Mouse (Mus musculus): ENCODE data around the gene Sim2. TPM values are rescaled to one million over a fixed set of nuclear protein-coding genes. Genes with fewer than 3 reads are reported as not detected.
A peak's percentile ranks its signal among the peaks of the same experiment; 100 is the strongest.

The Sim2 gene
- polyA plus RNA-seq, 1 experiment from 2014 or later, result 4.3 TPM

- H3K27ac ChIP-seq, result no peak overlapping the region
- no peak overlapping the region for H3K4me2 ChIP-seq (replicated peaks)
- H3K36me3 ChIP-seq, result no peaks in the 10 kb centered on the region
- no peak overlapping the region for H3K9ac ChIP-seq
- no peak for ATAC-seq (ENCODE audit: insufficient number of reproducible peaks, insufficient read depth, low FRiP score, low TSS enrichment)
- no peaks in the 10 kb centered on the region; the same call in 1 of the 2 replicates for H3K4me1 ChIP-seq
- H3K9me3 ChIP-seq, result no peaks in the 10 kb centered on the region
- no peak overlapping the region for H3K4me3 ChIP-seq
- peaks cover 14% of the 10 kb centered on the region for H3K27me3 ChIP-seq
- WGBS, result 79% methylated on average over 9 of the region's 9 CpGs
These were observed 30.0 kb downstream of the Sim2 start for GRCm38 (mm10) chr16:94114693-94115092.

DNA sequence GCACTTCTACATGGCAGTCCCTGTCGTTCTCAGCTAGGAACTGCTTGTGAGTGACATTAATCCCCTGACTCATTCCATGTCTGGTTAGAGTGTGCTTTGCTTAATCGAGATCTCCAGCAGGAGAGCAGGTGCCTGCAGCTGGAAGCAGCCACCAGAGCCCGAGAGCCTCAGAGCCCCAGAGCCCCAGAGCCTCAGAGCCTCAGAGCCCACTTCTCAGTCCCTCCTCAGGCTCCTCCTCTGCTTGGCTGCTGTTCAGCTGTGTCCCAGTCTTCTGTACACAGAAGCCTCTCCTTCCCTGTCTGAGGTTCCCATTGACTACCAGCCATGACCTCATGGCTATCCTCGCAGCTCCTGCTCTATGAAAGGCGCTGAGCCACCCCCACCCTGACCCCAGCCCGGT lies 32.6 kb downstream of the Sim2 start:
- WGBS, result 62% methylated on average over 6 of the region's 6 CpGs
- Histone ChIP-seq H3K27ac (no peak overlapping the region), H3K36me3 (no peaks in the 10 kb centered on the region), H3K4me1 (no peaks in the 10 kb centered on the region; the same call in 1 of the 2 replicates), H3K4me2 (replicated peaks) (no peak overlapping the region), H3K4me3 (no peak overlapping the region), H3K9me3 (no peaks in the 10 kb centered on the region), H3K9ac (no peak overlapping the region), H3K27me3 (peaks cover 20% of the 10 kb centered on the region)
- ATAC-seq (ENCODE audit: insufficient number of reproducible peaks, insufficient read depth, low FRiP score, low TSS enrichment), result no peak

- Histone ChIP-seq H3K4me3 (no peak overlapping the region), H3K9ac (no peak overlapping the region), H3K27me3 (peaks cover 25% of the 10 kb centered on the region), H3K9me3 (no peaks in the 10 kb centered on the region), H3K36me3 (no peaks in the 10 kb centered on the region), H3K4me1 (no peaks in the 10 kb centered on the region; the same call in 1 of the 2 replicates), H3K4me2 (replicated peaks) (no peak overlapping the region), H3K27ac (no peak overlapping the region)
- no peak for ATAC-seq (ENCODE audit: insufficient number of reproducible peaks, insufficient read depth, low FRiP score, low TSS enrichment)
- WGBS, result 87% methylated on average over 1 of the region's 1 CpGs
These were observed 33.7 kb downstream of the Sim2 start for GRCm38 (mm10) chr16:94118394-94118793.

DNA sequence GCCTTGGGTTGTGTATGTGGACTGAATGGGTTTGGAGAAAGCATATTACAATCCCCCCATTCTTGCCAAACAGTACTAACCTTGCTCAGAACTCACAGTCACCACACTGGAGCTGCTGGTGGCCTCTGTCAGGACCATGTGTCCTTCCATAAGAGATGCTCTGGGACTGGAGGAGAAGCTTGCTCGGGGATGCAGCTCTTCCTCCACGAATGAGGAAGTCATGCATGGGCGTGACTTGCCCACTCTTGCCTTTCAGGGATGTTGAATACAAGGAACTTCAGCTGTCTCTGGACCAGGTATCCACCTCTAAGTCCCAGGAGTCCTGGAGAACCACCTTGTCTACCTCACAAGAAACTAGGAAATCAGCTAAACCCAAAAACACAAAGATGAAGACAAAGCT lies 37.6 kb downstream of the Sim2 start:
- Histone ChIP-seq H3K4me3 (no peak overlapping the region), H3K9ac (no peak overlapping the region), H3K36me3 (no peaks in the 10 kb centered on the region), H3K9me3 (no peaks in the 10 kb centered on the region), H3K4me2 (replicated peaks) (no peak overlapping the region), H3K27me3 (peaks cover 53% of the 10 kb centered on the region), H3K27ac (no peak overlapping the region), H3K4me1 (peaks cover 15% of the 10 kb centered on the region)
- ATAC-seq (ENCODE audit: insufficient number of reproducible peaks, insufficient read depth, low FRiP score, low TSS enrichment), result no peak
- WGBS, result 80% methylated on average over 3 of the region's 3 CpGs

- H3K9ac ChIP-seq, result no peak overlapping the region
- ATAC-seq (ENCODE audit: insufficient number of reproducible peaks, insufficient read depth, low FRiP score, low TSS enrichment), result no peak
- WGBS, result 80% methylated on average over 11 of the region's 11 CpGs
These were observed 38.5 kb downstream of the Sim2 start for GRCm38 (mm10) chr16:94123247-94123646.

GRCm38 (mm10) chr16:94125172-94125981 lies 40.6 kb downstream of the Sim2 start:
- Histone ChIP-seq H3K4me1 (peaks cover 27% of the 10 kb centered on the region), H3K27ac (no peak overlapping the region), H3K9me3 (no peaks in the 10 kb centered on the region), H3K4me2 (replicated peaks) (peak overlapping the region; percentile 94), H3K27me3 (peaks cover 43% of the 10 kb centered on the region), H3K4me3 (peak overlapping the region; percentile 45), H3K36me3 (no peaks in the 10 kb centered on the region), H3K9ac (peak overlapping the region; percentile 58)
- ATAC-seq (ENCODE audit: insufficient number of reproducible peaks, insufficient read depth, low FRiP score, low TSS enrichment), result peak; percentile 62
- WGBS, result 2% methylated on average over 83 of the region's 83 CpGs

More at GRCm38 (mm10) chr16:94123247-94123646, 38.5 kb downstream of the Sim2 start:
- Histone ChIP-seq H3K4me1 (peaks cover 15% of the 10 kb centered on the region), H3K27me3 (peaks cover 53% of the 10 kb centered on the region), H3K36me3 (no peaks in the 10 kb centered on the region), H3K4me3 (no peak overlapping the region), H3K9me3 (no peaks in the 10 kb centered on the region), H3K4me2 (replicated peaks) (no peak overlapping the region), H3K27ac (no peak overlapping the region)

DNA sequence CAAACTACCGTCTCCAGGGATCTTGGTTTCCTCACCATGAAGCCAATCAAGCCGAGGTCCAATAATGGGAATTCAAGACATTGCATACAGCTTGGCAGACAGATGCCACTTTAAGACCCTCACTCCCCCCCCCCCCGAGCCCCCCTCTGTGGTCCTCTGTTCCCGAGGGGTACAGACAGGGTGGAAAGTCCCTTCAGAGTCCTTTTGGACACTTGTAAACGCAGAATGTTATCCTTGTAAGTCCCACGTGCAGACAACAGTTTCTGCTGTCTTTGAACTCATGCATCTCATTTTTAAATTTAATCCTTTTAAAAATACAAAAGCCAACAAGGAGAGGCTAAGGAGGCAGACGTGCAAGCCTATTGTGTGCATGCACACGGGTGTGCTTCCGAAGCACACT lies 41.5 kb downstream of the Sim2 start:
- Histone ChIP-seq H3K4me2 (replicated peaks) (peak overlapping the region; percentile 94; the same call in 1 of the 2 replicates), H3K9ac (no peak overlapping the region), H3K27ac (no peak overlapping the region), H3K4me3 (no peak overlapping the region), H3K27me3 (peaks cover 47% of the 10 kb centered on the region), H3K4me1 (peaks cover 35% of the 10 kb centered on the region), H3K9me3 (no peaks in the 10 kb centered on the region), H3K36me3 (no peaks in the 10 kb centered on the region)
- 31% methylated on average over 9 of the region's 9 CpGs for WGBS
- no peak for ATAC-seq (ENCODE audit: insufficient number of reproducible peaks, insufficient read depth, low FRiP score, low TSS enrichment)

DNA sequence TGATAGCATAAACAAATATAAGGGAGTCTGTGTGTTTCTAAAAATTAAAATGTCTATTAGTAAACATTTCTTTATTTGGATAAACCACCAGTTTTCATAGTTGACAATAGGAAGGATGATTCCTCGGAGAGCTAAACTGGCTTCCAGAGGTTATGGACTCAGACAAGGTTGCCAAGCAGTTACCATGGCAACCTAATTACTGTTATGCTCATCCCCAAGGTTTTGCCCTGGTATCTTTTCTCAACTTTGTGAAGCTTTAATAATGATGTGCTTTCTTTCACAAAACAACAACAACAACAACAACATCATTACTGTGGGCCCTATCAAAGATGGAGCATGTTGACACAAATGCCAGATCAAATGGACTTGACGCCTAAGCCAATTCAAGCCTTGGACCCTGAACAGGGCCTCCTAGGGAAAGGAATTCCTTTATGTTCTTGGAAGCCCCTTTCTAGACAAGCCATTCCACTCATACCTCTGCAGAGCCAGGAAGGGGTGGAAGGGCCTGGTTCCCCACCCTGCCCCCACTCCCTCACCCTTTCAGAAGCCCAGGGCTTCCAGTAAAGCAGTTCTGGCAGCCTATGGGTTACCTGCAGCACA lies 43.6 kb downstream of the Sim2 start:
- H3K27me3 ChIP-seq, result peaks cover 39% of the 10 kb centered on the region
- WGBS, result 41% methylated on average over 2 of the region's 2 CpGs
- no peak for ATAC-seq (ENCODE audit: insufficient number of reproducible peaks, insufficient read depth, low FRiP score, low TSS enrichment)

GRCm38 (mm10) chr16:94134218-94134617 lies 49.5 kb downstream of the Sim2 start:
- Histone ChIP-seq H3K9ac (no peak overlapping the region), H3K4me2 (replicated peaks) (no peak overlapping the region), H3K4me1 (peaks cover 22% of the 10 kb centered on the region), H3K27ac (no peak overlapping the region), H3K4me3 (no peak overlapping the region), H3K36me3 (no peaks in the 10 kb centered on the region), H3K9me3 (no peaks in the 10 kb centered on the region), H3K27me3 (peaks cover 4% of the 10 kb centered on the region)
- WGBS, result 75% methylated on average over 10 of the region's 10 CpGs
- no peak for ATAC-seq (ENCODE audit: insufficient number of reproducible peaks, insufficient read depth, low FRiP score, low TSS enrichment)

More for the DNA sequence above, 43.6 kb downstream of the Sim2 start:
- no peaks in the 10 kb centered on the region for H3K9me3 ChIP-seq
- H3K4me2 ChIP-seq (replicated peaks), result no peak overlapping the region
- H3K4me3 ChIP-seq, result no peak overlapping the region
- H3K36me3 ChIP-seq, result no peaks in the 10 kb centered on the region
- H3K27ac ChIP-seq, result no peak overlapping the region
- H3K9ac ChIP-seq, result no peak overlapping the region
- H3K4me1 ChIP-seq, result peaks cover 35% of the 10 kb centered on the region

- Histone ChIP-seq H3K9me3 (no peaks in the 10 kb centered on the region), H3K4me3 (no peak overlapping the region), H3K36me3 (no peaks in the 10 kb centered on the region), H3K9ac (no peak overlapping the region), H3K27ac (no peak overlapping the region), H3K4me1 (peaks cover 32% of the 10 kb centered on the region), H3K27me3 (no peaks in the 10 kb centered on the region; the same call in 1 of the 2 replicates), H3K4me2 (replicated peaks) (no peak overlapping the region)
- ATAC-seq (ENCODE audit: insufficient number of reproducible peaks, insufficient read depth, low FRiP score, low TSS enrichment), result no peak
- WGBS, result 66% methylated on average over 10 of the region's 10 CpGs
These were observed 56.0 kb downstream of the Sim2 start for GRCm38 (mm10) chr16:94140746-94141145.

DNA sequence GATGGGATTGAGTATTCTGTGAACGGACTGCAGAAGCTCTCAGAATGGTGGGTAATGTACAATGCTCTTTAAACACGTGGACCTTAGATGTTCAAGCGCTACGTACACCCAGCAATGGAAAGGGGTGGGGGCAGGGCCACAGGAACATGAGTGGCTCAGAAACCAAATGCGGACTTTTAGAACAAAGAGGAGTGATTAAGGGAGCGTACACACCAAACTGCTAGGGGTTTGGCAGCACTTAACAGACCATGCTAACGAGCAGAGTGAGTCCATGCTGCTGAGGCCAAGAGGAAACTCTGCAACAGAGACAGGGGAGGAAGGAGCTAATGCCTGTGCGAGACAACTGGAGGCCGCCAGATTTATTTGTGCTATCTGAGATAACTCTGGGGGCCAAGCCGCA lies 58.6 kb downstream of the Sim2 start:
- H3K4me1 ChIP-seq, result peaks cover 37% of the 10 kb centered on the region
- peak overlapping the region; percentile 26 for H3K4me2 ChIP-seq (replicated peaks)
- H3K27me3 ChIP-seq, result no peaks in the 10 kb centered on the region; the same call in 1 of the 2 replicates
- H3K9me3 ChIP-seq, result no peaks in the 10 kb centered on the region
- H3K36me3 ChIP-seq, result no peaks in the 10 kb centered on the region
- H3K27ac ChIP-seq, result 0 out of 2 replicates have a peak overlapping the region, but pooled peaks have one; percentile 23
- H3K4me3 ChIP-seq, result no peak overlapping the region
- no peak overlapping the region for H3K9ac ChIP-seq
- ATAC-seq (ENCODE audit: insufficient number of reproducible peaks, insufficient read depth, low FRiP score, low TSS enrichment), result no peak; the same call in 1 of the 2 replicates
- 18% methylated on average over 10 of the region's 10 CpGs for WGBS

DNA sequence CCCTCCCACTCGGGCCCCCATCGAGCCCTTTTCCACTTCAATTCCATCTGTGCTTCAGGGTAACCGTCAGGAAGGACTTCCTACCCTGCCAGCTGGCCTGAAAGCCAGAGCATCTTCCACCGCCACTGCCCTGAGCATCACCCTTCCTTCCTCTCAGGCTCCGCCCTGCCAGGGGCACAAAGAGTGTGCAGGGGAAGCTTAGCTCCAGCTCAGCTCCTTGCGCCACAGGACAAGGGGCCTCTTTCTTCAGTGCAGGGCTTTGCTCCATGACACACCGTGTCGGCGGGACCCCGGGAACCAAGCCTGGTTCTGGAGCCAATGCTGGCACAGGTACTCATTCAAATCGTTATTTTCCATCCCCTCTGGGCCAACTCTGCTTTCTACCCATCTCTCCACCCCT lies 63.4 kb downstream of the Sim2 start:
- Histone ChIP-seq H3K27me3 (no peaks in the 10 kb centered on the region), H3K36me3 (no peaks in the 10 kb centered on the region), H3K9ac (no peak overlapping the region; the same call in 1 of the 2 replicates), H3K4me2 (replicated peaks) (peak overlapping the region; percentile 29), H3K4me3 (no peak overlapping the region), H3K9me3 (no peaks in the 10 kb centered on the region), H3K4me1 (peaks cover 24% of the 10 kb centered on the region), H3K27ac (peak overlapping the region; percentile 24; the same call in 1 of the 2 replicates)
- no peak for ATAC-seq (ENCODE audit: insufficient number of reproducible peaks, insufficient read depth, low FRiP score, low TSS enrichment)
- WGBS, result 21% methylated on average over 11 of the region's 11 CpGs

All from embryonic facial prominence, embryonic 12.5 days (tissue).